Mouse (Mus musculus) small intestine, adult 2 months (tissue): ENCODE results near the gene Sycp2. TPM values are rescaled to one million over a fixed set of nuclear protein-coding genes. Genes with fewer than 3 reads are reported as not detected.

ENCODE experiments used
- H3K27ac ChIP-seq: fragments of 200-500 bp; 2 replicates; pipeline ENCODE4 v1.5.1; 2012; ENCODE audit warnings: low read depth, low read length, control low read depth, inconsistent platforms; ENCODE audit not compliant: insufficient read depth
- H3K27me3 ChIP-seq: fragments of 200-500 bp; 2 replicates; pipeline ENCODE4 v1.6.1; 2012; ENCODE audit warnings: mild to moderate bottlenecking, moderate library complexity, low read length, inconsistent platforms; ENCODE audit not compliant: control insufficient read depth, insufficient read depth
- H3K36me3 ChIP-seq: fragments of 200-500 bp; 2 replicates; pipeline ENCODE4 v1.6.1; 2012; ENCODE audit warnings: mild to moderate bottlenecking, low read length, control low read depth, inconsistent platforms; ENCODE audit not compliant: control insufficient read depth, insufficient read depth
- H3K4me1 ChIP-seq: fragments of 200-500 bp; 2 replicates; pipeline ENCODE4 v1.6.1; 2012; ENCODE audit warnings: low read length, inconsistent platforms, mixed read lengths; ENCODE audit not compliant: control insufficient read depth, insufficient read depth, insufficient read length
- H3K4me3 ChIP-seq: fragments of 200-500 bp; 2 replicates; pipeline ENCODE4 v1.5.1; 2012; ENCODE audit warnings: low read depth, mild to moderate bottlenecking, control low read depth, inconsistent platforms, low read length, moderate library complexity
- CTCF ChIP-seq: fragments of 200-500 bp; IDR thresholded peaks from 2 replicates; pipeline ENCODE4 v1.5.1; 2012; ENCODE audit warnings: low read depth, mild to moderate bottlenecking, control low read depth, inconsistent platforms, low read length, moderate library complexity, mixed read lengths; ENCODE audit not compliant: insufficient replicate concordance, insufficient read length; ENCODE audit errors: extremely low read depth
- POLR2A ChIP-seq: fragments of 200-500 bp; IDR thresholded peaks from 2 replicates; pipeline ENCODE4 v1.6.1; 2012; ENCODE audit warnings: low read depth, mild to moderate bottlenecking, control low read depth, inconsistent platforms, low read length, moderate library complexity
- WGBS: fragments of 180-500 bp; shearing (Covaris S2); methylation state at CpG from one replicate; pipeline ENCODE4 v1.1.7; 2018; 5-methylcytosine and 5-hydroxymethylcytosine counted together
- polyA plus RNA-seq: library from polyadenylated mRNA; depleted of rRNA; stranded (reverse); fragments of >200 nt; gene quantifications from 2 replicates; pipeline ENCODE4 v1.2.3, GENCODE M21; 2012; rRNA removed

Gene Sycp2
- polyA plus RNA-seq, 1 experiment: not detected

- TF ChIP-seq CTCF: no peak
- TF ChIP-seq POLR2A: no peak
- WGBS: 66% methylated on average over 8 of the region's 8 CpGs
- no peak overlapping the region for H3K27ac ChIP-seq
- no peak overlapping the region for H3K4me3 ChIP-seq
- H3K36me3 ChIP-seq: no peaks in the 10 kb centered on the region
- H3K27me3 ChIP-seq: no peaks in the 10 kb centered on the region
- H3K4me1 ChIP-seq: no peaks in the 10 kb centered on the region
These were observed 103.9 kb downstream of the Sycp2 start for GRCm38 (mm10) chr2:178303453-178304187.

Other genes with a start within 250 kb of the Sycp2 start
- gene Ppp1r3d, start 6.8 kb upstream of the Sycp2 start, polyA plus RNA-seq: 1.1 TPM in 2 replicates
- 0.23 and 0.37 TPM in 2 replicates for gene Fam217b, start 6.8 kb upstream of the Sycp2 start, polyA plus RNA-seq
- gene Cdh26, start 22.8 kb upstream of the Sycp2 start, polyA plus RNA-seq: 0.05 and 0.06 TPM in 2 replicates